Mouse (Mus musculus) CH12.LX (cell line): ENCODE results near the gene Mtmr10.

Experiments used
- CHD2 ChIP-seq: IDR thresholded peaks from 2 replicates; pipeline ENCODE4 v1.6.1; 2011; ENCODE audit warnings: low read length, improper control_type of control experiment
- CTCF ChIP-seq, 2 experiments: IDR thresholded peaks in 1 of 2; conservative IDR thresholded peaks in 1 of 2; 2 replicates each; pipeline ENCODE4 v1.5.1; 2011 to 2012; ENCODE audit warnings: low read depth in 2 of 2, low read length in 2 of 2, improper control_type of control experiment in 1 of 2, inconsistent platforms in 1 of 2, mild to moderate bottlenecking in 1 of 2, moderate library complexity in 1 of 2
- MAX ChIP-seq: IDR thresholded peaks from 2 replicates; pipeline ENCODE4 v1.6.1; 2011; ENCODE audit warnings: low read length, improper control_type of control experiment
- POLR2A ChIP-seq: IDR thresholded peaks from 2 replicates; pipeline ENCODE4 v1.6.1; 2011; ENCODE audit warnings: low read depth, mild to moderate bottlenecking, improper control_type of control experiment, low read length
- RAD21 ChIP-seq: IDR thresholded peaks from 2 replicates; pipeline ENCODE4 v1.6.1; 2011; ENCODE audit warnings: low read depth, mild to moderate bottlenecking, low read length, improper control_type of control experiment, moderate library complexity
- TBP ChIP-seq: conservative IDR thresholded peaks from 2 replicates; pipeline ENCODE4 v1.6.1; 2011; ENCODE audit warnings: low read depth, low read length, improper control_type of control experiment

DNA sequence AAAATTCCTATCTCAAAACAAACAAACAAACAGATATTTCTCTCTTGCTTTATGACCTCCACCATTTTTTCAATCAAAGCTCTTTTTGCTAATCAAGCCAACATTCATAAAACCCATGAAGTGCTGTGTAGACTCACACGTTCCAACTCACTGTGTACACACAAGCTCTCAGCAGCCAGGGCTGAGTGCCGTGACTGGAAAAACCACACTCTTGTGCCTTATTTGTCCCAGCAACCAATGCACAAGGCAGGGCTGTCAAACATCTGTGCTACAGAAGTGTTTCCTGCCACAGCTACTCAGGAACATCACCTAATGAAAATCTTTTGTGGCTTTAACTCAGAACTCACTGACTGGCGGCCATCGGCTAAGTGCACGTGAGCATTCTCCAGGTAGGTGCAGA lies 78.4 kb downstream of the Mtmr10 start:
- TF ChIP-seq POLR2A (no peak), RAD21 (no peak), MAX (no peak), CHD2 (no peak), CTCF (conservative IDR thresholded peaks at IDR 0.05 in 1 of 2, IDR thresholded peaks at IDR 0.05 in 1 of 2; ENCODE audit: low read depth in 2 of 2, low read length in 2 of 2) (no peak), TBP (no peak)
